9 mouse cellular contexts compared by ENCODE assay signal in genomic region chr6:86523755-86524434, GRCm38 (mm10). TPM values are rescaled to one million over a fixed set of nuclear protein-coding genes. Genes with fewer than 3 reads are reported as not detected.
DNase-seq lines count a peak whose midpoint lies in the region; ATAC-seq and TF ChIP-seq lines count a peak whose summit lies in the region.
"Had no signal": no experiment of that assay in that cellular context is flagged by ENCODE, and none has a peak within 500 bp of the region (broad histone marks: within the 10 kb centered on the region; RNA-seq: fewer than 3 reads in every experiment).

No protein-coding gene starts in this region.

- H3K4me3 ChIP-seq in heart, postnatal 0 days (ENCODE audit: low read depth, low read length), result peak overlapping the region; percentile 99
- peak overlapping the region; percentile 90 for H3K4me3 ChIP-seq in liver, embryonic 12.5 days
- peak overlapping the region; percentile 84 for H3K4me3 ChIP-seq in neural tube, embryonic 12.5 days

- no peaks in the 10 kb centered on the region for H3K9me3 ChIP-seq in heart, postnatal 0 days (replicated peaks; ENCODE audit: control insufficient read depth, low read length)
- H3K9me3 ChIP-seq in liver, embryonic 12.5 days (replicated peaks), result no peaks in the 10 kb centered on the region
- no peaks in the 10 kb centered on the region for H3K9me3 ChIP-seq in neural tube, embryonic 12.5 days

- under 1% methylated on average over 15 of the region's 15 CpGs for WGBS in heart, postnatal 0 days
- WGBS in liver, embryonic 12.5 days (ENCODE audit: insufficient replicate concordance), result 1% methylated on average over 15 of the region's 15 CpGs
- under 1% methylated on average over 15 of the region's 15 CpGs for WGBS in neural tube, embryonic 12.5 days

- TF ChIP-seq CTCF in heart, postnatal 0 days (IDR thresholded peaks at IDR 0.05; ENCODE audit: low read depth), result no peak

- peak; percentile 35 for DNase-seq in adrenal gland, postnatal 14 days
- DNase-seq in adrenal gland, postnatal 4 days (ENCODE audit: low spot score in 2 of 2), result no peak
- DNase-seq in urinary bladder, postnatal 14 days (ENCODE audit: low spot score), result peak; percentile 39
- no peak for DNase-seq in urinary bladder, postnatal 25 days (ENCODE audit: low spot score)
- DNase-seq in heart, postnatal 0 days (ENCODE audit: low spot score), result no peak
- DNase-seq in layer of hippocampus, postnatal 36 days, result no peak

- peak overlapping the region; percentile 100 for H3K27ac ChIP-seq in heart, postnatal 0 days (ENCODE audit: low read depth)
- peak overlapping the region; percentile 82 for H3K27ac ChIP-seq in liver, embryonic 12.5 days
- H3K27ac ChIP-seq in neural tube, embryonic 12.5 days, result peak overlapping the region; percentile 88

- peaks cover 5% of the 10 kb centered on the region; the same call in 1 of the 2 replicates for H3K36me3 ChIP-seq in heart, postnatal 0 days (replicated peaks; ENCODE audit: control insufficient read depth, insufficient read depth, low read length)
- peaks cover 39% of the 10 kb centered on the region for H3K36me3 ChIP-seq in liver, embryonic 12.5 days
- peaks cover 9% of the 10 kb centered on the region; the same call in 1 of the 2 replicates for H3K36me3 ChIP-seq in neural tube, embryonic 12.5 days

- peak overlapping the region; percentile 94 for H3K4me2 ChIP-seq in heart, postnatal 0 days (ENCODE audit: low read depth, low read length)
- peak overlapping the region; percentile 95 for H3K4me2 ChIP-seq in liver, embryonic 12.5 days
- peak overlapping the region; percentile 89 for H3K4me2 ChIP-seq in neural tube, embryonic 12.5 days (replicated peaks)

- H3K27me3 ChIP-seq in heart, postnatal 0 days (ENCODE audit: control insufficient read depth, insufficient read depth, low read length), result no peaks in the 10 kb centered on the region
- H3K27me3 ChIP-seq in liver, embryonic 12.5 days (replicated peaks), result no peaks in the 10 kb centered on the region
- no peaks in the 10 kb centered on the region for H3K27me3 ChIP-seq in neural tube, embryonic 12.5 days (replicated peaks)
- H3K27me3 ChIP-seq: Patski had no signal

- ATAC-seq in heart, postnatal 0 days (ENCODE audit: insufficient read depth, low read depth), result no peak
- ATAC-seq in liver, embryonic 12.5 days, result no peak
- no peak for ATAC-seq in neural tube, embryonic 12.5 days (ENCODE audit: low FRiP score, low read depth)
- ATAC-seq: Patski had no signal

- peaks cover 20% of the 10 kb centered on the region for H3K4me1 ChIP-seq in heart, postnatal 0 days (ENCODE audit: control insufficient read depth, insufficient read depth)
- peaks cover 31% of the 10 kb centered on the region for H3K4me1 ChIP-seq in liver, embryonic 12.5 days
- H3K4me1 ChIP-seq in neural tube, embryonic 12.5 days, result peaks cover 15% of the 10 kb centered on the region; the same call in 1 of the 2 replicates

- peak overlapping the region; percentile 94 for H3K9ac ChIP-seq in heart, postnatal 0 days (replicated peaks; ENCODE audit: low read depth, low read length)
- H3K9ac ChIP-seq in liver, embryonic 12.5 days, result peak overlapping the region; percentile 96
- peak overlapping the region; percentile 95 for H3K9ac ChIP-seq in neural tube, embryonic 12.5 days

- TF ChIP-seq EP300 in heart, postnatal 0 days (IDR thresholded peaks at IDR 0.05; ENCODE audit: low read depth), result no peak

RNA-seq across cellular contexts. Expression of gene Pcbp1, which starts 2.2 kb away (rescaled TPM):
- 260 TPM in 2 replicates for total RNA-seq in adrenal gland, postnatal 14 days (2021)
- total RNA-seq in adrenal gland, postnatal 4 days (2021), result 100 to 1,000 TPM; 273 to 288 TPM
- 46.2 and 55.2 TPM in 2 replicates for total RNA-seq in heart, postnatal 0 days (2014; rRNA removed; ENCODE audit: low replicate concordance)
- 276 and 285 TPM in 2 replicates for polyA plus RNA-seq in heart, postnatal 0 days (2015; fragmentation: Nextera tagmentation; extraction: Ambion mirVana)
- polyA plus RNA-seq in liver, embryonic 12.5 days (2016; fragmentation: Nextera tagmentation; extraction: Ambion mirVana), result 465 and 466 TPM in 2 replicates
- polyA plus RNA-seq in neural tube, embryonic 12.5 days (2016; fragmentation: Nextera tagmentation; extraction: Ambion mirVana), result 568 and 599 TPM in 2 replicates
- total RNA-seq in layer of hippocampus, postnatal 36 days (2021), result 100 to 1,000 TPM; 177 to 186 TPM

Comparison
In these comparisons a context has a peak if more than half of its experiments do, and no peak if none do; other contexts are left out.
1. DNase-seq: peak in adrenal gland, postnatal 14 days (single experiment) and urinary bladder, postnatal 14 days (single experiment); none in adrenal gland, postnatal 4 days (0 of 2), urinary bladder, postnatal 25 days (single experiment), heart, postnatal 0 days (single experiment) and layer of hippocampus, postnatal 36 days (0 of 2).
2. Peak in every context shown above with its lines, with median percentiles within 50 percentile points of each other: H3K27ac ChIP-seq, H3K4me2 ChIP-seq, H3K4me3 ChIP-seq and H3K9ac ChIP-seq.